Mouse (Mus musculus) ES-CJ7 (cell line): ENCODE data around the gene Psg23.
"Not testable (repeated sequence)": the region's sequence is repeated elsewhere in the genome, so short reads cannot be mapped to it uniquely, and the experiment has no call there.

Experiments used
- DNase-seq: peaks from one replicate; pipeline ENCODE4 v3.0.0; 2011; ENCODE audit warnings: low read depth, low spot score

Gene Psg23

GRCm38 (mm10) chr7:18616401-18616800 lies at the start of gene Psg23:
Psg23 (minus strand) TSS chr7:18616501.
- DNase-seq: not testable (repeated sequence)

GRCm38 (mm10) chr7:18656625-18657024 lies 40.3 kb upstream of the Psg23 start, which contains the start of gene Psg21:
Psg21 (minus strand) TSS chr7:18656725.
- not testable (repeated sequence) for DNase-seq

- not testable (repeated sequence) for DNase-seq
Measured at GRCm38 (mm10) chr7:18626921-18627320, 10.6 kb upstream of the Psg23 start.

GRCm38 (mm10) chr7:18567205-18567604 lies 49.1 kb downstream of the Psg23 start, which contains the start of gene Psg27:
Psg27 (minus strand) TSS chr7:18567305.
- no peak for DNase-seq

- no peak for DNase-seq
Measured at GRCm38 (mm10) chr7:18559850-18560249, 56.5 kb downstream of the Psg23 start.
